Mouse (Mus musculus): ENCODE measurements around the gene Tnmd.

Gene Tnmd

DNA sequence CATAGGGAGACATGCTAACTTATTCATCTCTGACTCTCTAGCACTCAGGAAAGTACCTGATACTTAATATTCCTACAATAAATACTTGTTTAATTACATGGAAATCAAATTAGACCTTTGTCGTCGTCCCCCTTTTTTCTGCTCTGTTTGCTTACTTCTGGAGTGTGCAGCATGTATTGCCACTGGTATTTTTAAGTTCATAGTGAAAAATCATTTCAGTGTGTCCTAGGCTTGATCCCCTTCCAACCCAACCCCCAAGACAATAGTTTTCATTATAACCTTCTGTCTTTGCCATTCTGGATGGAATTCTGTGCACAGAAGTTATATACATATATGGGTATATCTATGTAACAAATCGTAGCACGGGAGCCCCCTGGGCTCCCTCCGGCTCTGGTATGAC is at the start of gene Tnmd:
Gene Tnmd (plus strand): TSS at position 301 of the 400 bp plus-strand sequence.
- DNase-seq (ENCODE audit: extremely low spot score, low read depth, low spot score), result no peak

DNA sequence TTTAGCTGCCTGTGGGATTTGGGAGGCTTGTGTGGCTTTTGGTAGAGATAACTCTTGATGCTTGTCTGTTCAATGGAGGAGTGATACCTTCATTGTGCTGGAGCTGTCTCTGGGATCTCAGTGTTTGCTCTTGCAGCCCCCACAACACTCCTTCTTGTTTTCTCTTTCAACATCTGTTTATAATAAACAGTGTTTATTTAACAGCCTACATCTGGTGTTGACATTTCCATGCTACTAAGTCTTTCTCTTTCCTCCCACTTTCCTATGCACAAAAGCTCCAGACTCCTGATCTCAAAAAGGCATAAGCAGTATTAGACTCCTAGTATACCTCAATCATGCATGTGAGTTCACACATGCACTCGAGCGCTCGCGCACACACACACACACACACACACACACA is 2.9 kb downstream of the Tnmd start:
- no peak for DNase-seq (ENCODE audit: extremely low spot score, low read depth, low spot score)

DNA sequence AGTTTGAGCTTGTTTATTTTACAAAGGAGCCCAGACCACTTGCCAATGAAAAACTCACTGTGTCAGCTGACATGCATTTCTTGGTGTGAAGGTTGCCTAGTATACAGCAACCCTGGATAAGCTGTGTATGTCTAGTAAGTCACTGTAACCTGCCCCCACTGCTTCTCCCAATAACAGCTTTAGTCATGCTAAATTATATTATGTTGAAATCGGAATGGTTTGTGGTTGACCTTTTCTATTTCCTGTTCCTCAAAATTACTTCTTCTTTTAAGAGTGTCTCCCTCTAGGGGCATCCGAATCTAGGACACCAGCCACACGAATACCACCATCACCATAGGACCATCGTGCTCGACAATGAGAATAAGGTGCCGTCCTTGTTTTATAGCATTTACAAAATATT is 19.0 kb downstream of the Tnmd start:
- no peak for DNase-seq (ENCODE audit: extremely low spot score, low read depth, low spot score)

DNA sequence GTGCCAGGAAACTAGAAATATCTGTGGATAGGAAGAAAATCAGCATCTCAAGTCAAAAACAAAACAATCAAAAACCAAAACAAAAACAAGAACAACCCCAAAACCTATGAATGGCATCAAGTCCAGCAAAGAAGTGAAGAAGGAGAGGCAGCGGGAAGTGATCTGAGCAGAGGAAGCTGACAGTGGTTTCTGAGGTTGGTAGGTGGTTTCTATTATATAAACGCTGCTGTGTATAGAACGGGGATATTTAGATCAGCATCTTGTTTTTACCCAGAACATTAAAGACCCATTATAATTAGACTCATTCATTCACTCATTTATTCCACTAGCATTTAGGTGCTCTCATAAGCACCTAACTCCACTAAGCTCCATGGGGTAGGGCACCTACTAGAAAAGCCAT is 36.5 kb downstream of the Tnmd start:
- DNase-seq (ENCODE audit: extremely low spot score, low read depth, low spot score), result no peak

DNA sequence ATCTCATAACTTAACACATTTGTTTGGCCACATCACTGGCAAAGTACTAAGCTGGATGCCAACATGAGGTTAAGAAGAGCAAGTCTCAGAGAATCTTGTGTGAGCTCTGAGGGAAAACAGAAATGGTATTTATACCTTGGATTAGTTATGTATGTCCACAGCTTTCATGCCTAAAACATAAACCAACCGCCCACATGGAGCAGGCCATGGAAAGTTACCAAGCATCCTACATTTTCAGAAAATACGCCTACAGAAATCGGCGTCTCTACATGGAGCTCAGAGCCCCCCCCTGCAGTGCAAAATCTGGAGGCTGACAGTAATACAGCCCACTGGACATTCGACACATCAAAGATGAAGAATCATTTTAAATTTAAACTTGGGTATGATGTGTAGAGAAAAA is 37.3 kb downstream of the Tnmd start:
- no peak for DNase-seq (ENCODE audit: extremely low spot score, low read depth, low spot score)

DNA sequence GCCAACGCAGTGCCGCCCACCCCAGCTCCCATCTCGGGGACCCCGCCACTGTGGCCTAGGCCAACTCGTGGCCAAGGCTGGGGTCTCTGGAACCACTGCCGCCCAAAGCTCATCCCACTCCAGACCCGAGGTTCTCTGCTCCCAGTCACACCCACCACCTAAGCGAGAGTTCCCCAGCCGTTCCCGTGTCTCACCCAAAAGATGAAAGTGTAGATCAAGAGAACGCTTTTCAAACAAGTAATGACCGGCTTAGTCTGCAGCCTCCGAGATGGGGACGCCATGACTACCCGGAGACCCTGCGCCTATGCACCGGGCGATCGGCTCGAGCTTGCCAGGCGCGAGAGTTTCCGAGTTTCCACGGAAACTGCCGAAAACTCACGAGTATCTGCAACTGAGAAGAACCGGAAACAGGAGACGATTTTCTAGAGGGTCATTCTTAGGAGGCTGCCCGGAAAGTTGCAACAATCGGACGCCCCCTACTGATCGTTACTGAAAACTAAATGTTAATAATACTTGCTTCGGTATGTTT is 47.3 kb downstream of the Tnmd start, which contains the start of gene Tspan6:
Gene Tspan6 (minus strand): TSS at position 416 of the 529 bp plus-strand sequence.
- peak; percentile 71 for DNase-seq (ENCODE audit: extremely low spot score, low read depth, low spot score)

DNA sequence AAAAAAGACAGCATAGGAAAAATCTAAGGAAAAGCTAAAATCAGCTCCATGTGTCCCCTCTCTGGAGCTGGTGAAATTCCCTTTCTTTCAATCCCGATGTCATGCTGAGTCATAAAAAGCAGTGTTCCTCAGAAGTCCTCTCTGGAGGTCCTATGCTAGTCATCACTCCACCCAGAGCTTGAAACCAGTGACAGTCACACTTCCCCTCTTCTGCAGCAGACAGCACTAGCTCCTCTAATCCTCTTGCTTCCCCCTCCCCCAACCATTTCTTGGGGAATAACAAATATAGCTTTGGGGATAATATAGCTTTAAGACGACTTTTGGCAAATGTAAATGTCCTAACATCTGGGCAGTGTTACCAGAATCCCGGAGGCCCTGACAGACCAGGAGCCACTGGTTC is 57.5 kb downstream of the Tnmd start, which contains the start of gene Srpx2:
Gene Srpx2 (plus strand): TSS at position 166 of the 400 bp plus-strand sequence.
- no peak for DNase-seq (ENCODE audit: extremely low spot score, low read depth, low spot score)

DNA sequence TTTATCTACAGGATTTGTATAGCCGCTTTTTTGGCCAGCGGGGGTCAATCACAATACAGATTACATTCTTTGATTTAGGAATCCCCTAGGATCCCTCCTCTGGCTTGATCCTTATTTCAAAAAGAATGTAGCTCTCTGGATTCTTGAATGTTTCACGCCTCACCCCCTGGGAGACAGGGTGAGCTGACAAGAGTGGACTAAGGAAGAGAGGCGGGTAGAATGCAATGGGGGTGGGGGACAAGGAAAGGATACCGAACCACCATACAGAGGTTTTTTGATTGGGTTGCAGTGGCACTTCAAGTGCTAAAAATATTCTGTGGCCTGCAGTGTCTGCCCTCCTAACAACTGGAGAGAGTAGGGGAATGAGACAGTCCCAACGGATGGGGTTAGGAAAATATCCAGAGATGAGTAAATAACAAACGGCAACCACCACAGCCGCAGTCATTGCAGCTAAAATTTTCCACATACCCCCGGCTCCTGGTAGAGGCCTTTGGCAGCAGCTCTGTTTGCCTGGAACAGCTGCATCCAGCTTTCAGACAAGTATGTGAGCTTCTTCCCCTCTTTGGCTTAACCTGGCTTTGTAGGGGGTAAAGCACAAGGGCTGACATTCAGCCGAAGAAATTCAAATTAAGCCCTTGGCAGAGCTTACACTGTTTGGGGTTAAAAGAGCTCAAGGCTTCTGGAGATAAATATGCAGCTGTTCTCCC is 60.8 kb downstream of the Tnmd start:
- DNase-seq (ENCODE audit: extremely low spot score, low read depth, low spot score), result no peak

DNA sequence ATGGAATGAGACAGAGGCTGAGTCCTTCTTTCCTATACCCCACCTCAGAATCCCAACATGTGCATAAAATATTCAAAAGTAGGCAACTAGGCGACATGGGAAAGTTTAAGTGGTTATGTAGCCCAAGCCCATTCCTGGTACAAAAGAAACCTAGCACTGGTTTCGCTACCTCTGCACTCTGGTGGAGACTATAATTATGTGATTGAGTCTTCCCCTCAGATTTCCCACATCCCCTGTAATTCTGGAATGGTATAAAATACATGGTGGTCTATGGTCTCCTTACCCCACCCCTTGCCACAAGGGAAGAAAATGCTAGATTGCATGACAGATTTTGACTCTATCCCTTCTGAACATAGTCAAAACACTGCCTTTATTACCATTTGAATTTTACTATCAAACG is 62.2 kb downstream of the Tnmd start:
- no peak for DNase-seq (ENCODE audit: extremely low spot score, low read depth, low spot score)

DNA sequence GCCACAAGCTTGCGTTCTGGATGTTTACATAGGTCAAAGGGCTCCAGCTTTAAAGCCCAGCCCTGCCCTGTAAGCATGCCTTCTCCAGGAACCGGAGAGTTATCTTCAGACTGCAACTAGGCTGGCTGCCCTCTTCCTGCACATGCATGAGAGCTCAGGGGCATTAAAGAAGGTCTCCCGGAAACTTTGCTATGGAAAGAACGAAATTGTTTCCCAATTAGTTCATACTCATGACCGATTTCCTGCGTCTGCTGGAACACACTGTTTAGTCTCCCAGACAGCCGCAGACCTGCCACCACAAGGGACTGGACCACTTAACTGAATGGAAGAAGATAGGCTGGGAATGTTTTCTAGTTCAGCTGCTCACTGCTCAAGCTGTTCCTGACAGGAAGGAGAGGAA is 63.4 kb downstream of the Tnmd start:
- no peak for DNase-seq (ENCODE audit: extremely low spot score, low read depth, low spot score)

Data from hindlimb bud, embryonic 11.5 days (tissue).